Mouse (Mus musculus) forebrain, embryonic 14.5 days (tissue): ENCODE measurements around the gene Idi1. TPM values are rescaled to one million over a fixed set of nuclear protein-coding genes. Genes with fewer than 3 reads are reported as not detected.

Experiments used
- ATAC-seq: fragments of 200-750 bp; cut with Nextera tagmentation; 2 replicates; pipeline ENCODE4 v1.8.0; 2017; ENCODE audit warnings: mild to moderate bottlenecking, moderate library complexity
- DNase-seq: peaks from one replicate; pipeline ENCODE4 v3.0.0-alpha.2; 2015; ENCODE audit warnings: low spot score
- H3K27ac ChIP-seq: fragments of 300-500 bp; sonication (generic); 2 replicates; pipeline ENCODE4 v1.5.1; 2014; ENCODE audit warnings: low read depth, mild to moderate bottlenecking, control low read depth, low read length, moderate library complexity
- H3K27me3 ChIP-seq: fragments of 300-500 bp; sonication (generic); replicated peaks from 2 replicates; pipeline ENCODE4 v1.6.1; 2014; ENCODE audit warnings: low read length, control low read depth, mixed read lengths; ENCODE audit not compliant: control insufficient read depth, insufficient read depth
- H3K36me3 ChIP-seq: fragments of 300-500 bp; sonication (generic); 2 replicates; pipeline ENCODE4 v1.6.1; 2014; ENCODE audit warnings: low read length, control low read depth; ENCODE audit not compliant: control insufficient read depth, insufficient read depth
- H3K4me1 ChIP-seq: fragments of 300-500 bp; sonication (generic); 2 replicates; pipeline ENCODE4 v1.6.1; 2014; ENCODE audit warnings: antibody characterized with exemption, low read length, control low read depth; ENCODE audit not compliant: control insufficient read depth, insufficient read depth
- H3K4me2 ChIP-seq: fragments of 300-500 bp; sonication (generic); 2 replicates; pipeline ENCODE4 v1.6.1; 2014; ENCODE audit warnings: mild to moderate bottlenecking, control low read depth, low read length
- H3K4me3 ChIP-seq: fragments of 300-500 bp; sonication (generic); 2 replicates; pipeline ENCODE4 v1.5.1; 2014; ENCODE audit warnings: low read depth, low read length, control low read depth
- H3K9ac ChIP-seq: fragments of 300-500 bp; sonication (generic); 2 replicates; pipeline ENCODE4 v1.6.1; 2014; ENCODE audit warnings: mild to moderate bottlenecking, low read length, control low read depth, moderate library complexity
- H3K9me3 ChIP-seq: fragments of 300-500 bp; sonication (generic); replicated peaks from 2 replicates; pipeline ENCODE4 v1.6.1; 2016; ENCODE audit warnings: low read length, control low read depth, mixed read lengths; ENCODE audit not compliant: control insufficient read depth
- WGBS: fragments of 180-500 bp; shearing (Covaris S2); extraction: QIAGEN DNeasy Blood & Tissue Kit; methylation state at CpG from one replicate; pipeline ENCODE4 v1.1.7; 2014; 5-methylcytosine and 5-hydroxymethylcytosine counted together
- polyA plus RNA-seq: library from polyadenylated mRNA; unstranded; fragments of >200 nt; fragmentation: Nextera tagmentation; extraction: Ambion mirVana; gene quantifications from 2 replicates; pipeline ENCODE4 v1.2.1, GENCODE M21; 2014

Gene Idi1
- polyA plus RNA-seq, 1 experiment from 2014 or later, result 85.6 TPM

DNA sequence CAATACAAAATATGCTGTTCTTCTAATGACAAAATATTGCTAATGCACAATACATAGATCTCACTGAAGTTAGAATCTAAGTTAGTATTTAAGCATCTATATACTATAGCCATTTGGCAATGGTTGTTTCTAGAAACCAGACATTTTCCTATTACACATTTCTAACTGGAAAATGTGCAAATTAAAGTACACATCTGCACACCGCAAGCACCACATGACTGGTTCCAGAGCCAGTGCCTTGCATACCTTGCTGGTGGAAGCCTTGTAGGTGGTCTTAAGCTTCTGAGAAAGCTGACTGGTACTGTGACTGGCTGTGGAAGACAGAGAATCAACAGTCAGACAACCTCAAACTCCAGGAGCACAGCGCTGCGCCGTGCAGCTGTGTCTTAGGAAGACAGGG, 31.9 kb upstream of the Idi1 start:
- ATAC-seq (no peak), DNase-seq (no peak)
- Histone ChIP-seq H3K27ac (no peak overlapping the region), H3K4me1 (no peaks in the 10 kb centered on the region), H3K4me2 (no peak overlapping the region), H3K36me3 (peaks cover 39% of the 10 kb centered on the region), H3K27me3 (no peaks in the 10 kb centered on the region), H3K9me3 (no peaks in the 10 kb centered on the region), H3K9ac (no peak overlapping the region), H3K4me3 (no peak overlapping the region)
- 96% methylated on average over 4 of the region's 4 CpGs for WGBS

DNA sequence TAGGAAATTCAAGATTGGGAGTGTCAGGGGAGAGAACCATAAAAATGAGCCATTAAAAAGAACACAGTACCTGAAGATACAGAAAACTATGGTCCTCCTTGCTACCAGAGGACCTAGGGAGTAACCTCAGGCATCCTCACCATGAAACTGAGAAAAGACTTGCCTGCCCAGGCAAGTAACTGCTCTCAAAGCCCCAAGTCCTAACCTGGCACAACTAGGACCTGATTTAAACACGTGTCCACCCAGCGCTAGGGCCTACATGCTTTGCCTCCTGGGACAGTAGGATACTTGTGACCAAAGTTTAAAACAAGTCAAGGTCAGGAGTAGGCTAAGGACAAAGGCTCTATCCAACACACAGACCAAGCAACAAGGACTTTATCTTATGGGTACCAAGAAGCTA, 30.5 kb upstream of the Idi1 start:
- ATAC-seq (no peak), DNase-seq (no peak)
- Histone ChIP-seq H3K36me3 (peaks cover 35% of the 10 kb centered on the region), H3K27me3 (no peaks in the 10 kb centered on the region), H3K4me1 (no peaks in the 10 kb centered on the region), H3K9me3 (no peaks in the 10 kb centered on the region), H3K4me3 (no peak overlapping the region), H3K27ac (no peak overlapping the region), H3K9ac (no peak overlapping the region), H3K4me2 (no peak overlapping the region)
- 95% methylated on average over 2 of the region's 2 CpGs for WGBS

DNA sequence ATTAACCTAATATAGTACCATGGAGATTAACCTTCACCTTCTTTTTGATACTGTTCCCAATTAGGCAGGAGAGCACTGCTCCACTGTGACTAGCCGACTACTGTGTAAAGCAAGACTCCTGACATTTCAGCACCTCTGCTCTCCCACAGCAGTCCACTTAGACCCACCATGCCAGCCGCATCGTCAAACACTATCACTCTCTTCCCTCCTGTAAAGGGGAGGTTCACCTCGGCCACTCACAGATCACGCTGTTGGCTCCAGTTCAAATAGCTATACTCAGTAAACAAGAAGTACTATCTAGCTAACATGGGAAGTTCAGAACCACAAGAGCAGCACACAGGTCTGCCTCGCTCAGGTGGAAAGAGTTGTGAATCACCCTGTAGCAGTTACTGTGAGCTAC, 26.8 kb upstream of the Idi1 start:
- no peak overlapping the region for H3K27ac ChIP-seq
- H3K27me3 ChIP-seq, result no peaks in the 10 kb centered on the region
- H3K36me3 ChIP-seq, result peaks cover 34% of the 10 kb centered on the region
- ATAC-seq, result no peak
- 92% methylated on average over 6 of the region's 6 CpGs for WGBS
- no peaks in the 10 kb centered on the region for H3K4me1 ChIP-seq
- DNase-seq, result no peak
- H3K9ac ChIP-seq, result no peak overlapping the region
- H3K4me3 ChIP-seq, result no peak overlapping the region
- H3K4me2 ChIP-seq, result no peak overlapping the region
- no peaks in the 10 kb centered on the region for H3K9me3 ChIP-seq

DNA sequence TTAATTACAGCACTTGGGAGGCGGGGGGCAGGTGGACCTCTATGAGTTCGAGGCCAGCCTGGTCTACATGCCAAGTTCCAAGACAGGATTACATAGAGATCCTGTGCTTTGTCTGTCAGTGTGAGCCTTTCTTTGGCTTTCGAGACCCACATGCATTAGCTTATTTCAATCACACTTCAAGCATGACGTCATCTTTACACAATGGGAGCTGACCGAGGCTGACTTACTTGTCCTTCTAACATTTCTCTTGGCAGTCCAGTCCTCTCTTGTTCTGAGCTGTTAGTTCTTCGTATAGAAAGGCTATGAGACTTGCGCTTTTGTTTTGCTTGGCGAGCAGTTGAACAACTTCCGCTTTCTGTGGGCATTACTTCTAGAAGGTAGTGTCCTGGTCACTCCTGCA, 24.4 kb upstream of the Idi1 start:
- Histone ChIP-seq H3K4me2 (no peak overlapping the region), H3K9me3 (no peaks in the 10 kb centered on the region), H3K9ac (no peak overlapping the region), H3K27me3 (no peaks in the 10 kb centered on the region), H3K4me3 (no peak overlapping the region), H3K36me3 (peaks cover 21% of the 10 kb centered on the region), H3K27ac (no peak overlapping the region), H3K4me1 (no peaks in the 10 kb centered on the region)
- WGBS, result 80% methylated on average over 9 of the region's 9 CpGs
- DNase-seq (no peak), ATAC-seq (no peak)

DNA sequence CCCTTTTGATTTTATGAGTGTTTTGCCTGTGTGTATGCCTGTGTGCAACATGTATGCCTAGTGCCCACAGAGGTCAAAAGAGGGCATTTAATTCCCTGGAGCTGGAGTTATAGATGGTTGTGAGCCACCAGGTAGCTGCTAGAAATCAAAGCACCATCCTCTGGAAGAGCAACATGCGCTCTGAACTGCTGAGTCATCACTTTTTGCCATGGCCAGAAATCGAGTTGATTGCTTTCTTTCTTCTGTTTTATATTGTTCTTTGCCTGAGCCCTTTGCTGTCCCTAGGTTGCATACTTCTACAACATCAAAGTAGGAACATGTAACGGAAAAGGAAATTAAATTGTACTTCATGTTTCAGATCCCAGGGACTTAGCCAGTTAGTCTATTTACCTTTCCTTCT, 20.3 kb upstream of the Idi1 start:
- Histone ChIP-seq H3K9me3 (no peaks in the 10 kb centered on the region), H3K9ac (no peak overlapping the region), H3K27ac (no peak overlapping the region), H3K36me3 (peaks cover 6% of the 10 kb centered on the region), H3K4me3 (no peak overlapping the region), H3K27me3 (no peaks in the 10 kb centered on the region), H3K4me2 (no peak overlapping the region), H3K4me1 (peaks cover 5% of the 10 kb centered on the region)
- DNase-seq (no peak), ATAC-seq (no peak)
- WGBS, result 86% methylated on average over 3 of the region's 3 CpGs

DNA sequence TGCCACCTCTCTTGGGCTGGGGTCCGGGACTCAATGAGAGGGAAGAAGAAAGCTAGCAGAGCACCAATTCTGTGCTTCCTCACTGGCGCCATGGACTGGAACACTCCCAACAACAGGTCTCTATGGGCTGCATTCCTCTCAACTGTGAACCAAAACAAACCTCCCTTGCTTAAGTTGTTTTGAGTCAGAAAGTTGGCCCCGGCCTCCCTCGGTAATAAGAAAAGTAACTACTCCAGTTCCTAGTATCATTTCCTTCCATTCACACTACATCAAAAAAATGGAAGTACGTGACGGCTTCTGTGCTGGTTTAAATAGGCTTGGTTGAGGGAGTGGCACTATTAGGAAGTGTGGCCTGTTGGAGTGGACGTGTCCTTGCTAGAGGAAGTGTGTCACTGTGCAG, 18.7 kb upstream of the Idi1 start:
- ATAC-seq (no peak), DNase-seq (no peak)
- no peak overlapping the region for H3K4me2 ChIP-seq
- H3K4me3 ChIP-seq, result no peak overlapping the region
- H3K27ac ChIP-seq, result no peak overlapping the region
- H3K4me1 ChIP-seq, result peaks cover 6% of the 10 kb centered on the region
- H3K36me3 ChIP-seq, result no peaks in the 10 kb centered on the region
- H3K9me3 ChIP-seq, result no peaks in the 10 kb centered on the region
- 93% methylated on average over 7 of the region's 7 CpGs for WGBS
- H3K27me3 ChIP-seq, result no peaks in the 10 kb centered on the region
- H3K9ac ChIP-seq, result no peak overlapping the region

DNA sequence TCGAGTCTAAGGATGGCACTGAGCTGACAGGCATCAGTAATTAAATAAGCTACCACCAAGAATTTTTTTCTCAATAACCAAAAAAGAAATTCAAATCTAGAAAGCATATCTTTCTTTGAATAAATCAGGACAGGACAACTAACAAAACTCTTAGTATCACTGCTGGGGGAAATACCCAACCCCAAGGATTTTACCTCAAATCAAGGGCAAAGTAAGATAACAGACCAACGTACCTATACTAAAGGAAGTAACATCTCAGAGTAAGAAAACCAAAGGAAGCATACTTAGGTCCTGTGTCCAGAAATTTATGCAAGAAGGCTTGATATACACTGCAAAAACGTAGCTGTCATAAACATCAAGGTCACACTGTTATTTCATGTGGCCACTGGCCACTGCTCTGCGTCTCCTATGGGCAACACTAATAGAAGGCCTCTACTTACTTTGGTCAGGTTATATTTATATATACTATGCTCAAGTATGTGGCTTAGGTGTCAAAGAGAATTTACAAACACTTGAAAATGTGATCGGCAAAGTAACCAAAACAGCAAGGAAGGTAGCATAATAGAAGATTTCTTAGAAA, 15.6 kb upstream of the Idi1 start:
- DNase-seq (no peak), ATAC-seq (no peak)
- WGBS, result 75% methylated on average over 5 of the region's 5 CpGs
- Histone ChIP-seq H3K27me3 (no peaks in the 10 kb centered on the region), H3K4me3 (peak overlapping the region; percentile 83), H3K9ac (peak overlapping the region; percentile 88), H3K36me3 (no peaks in the 10 kb centered on the region), H3K4me2 (peak overlapping the region; percentile 92), H3K27ac (no peak overlapping the region), H3K4me1 (peaks cover 6% of the 10 kb centered on the region), H3K9me3 (no peaks in the 10 kb centered on the region)

DNA sequence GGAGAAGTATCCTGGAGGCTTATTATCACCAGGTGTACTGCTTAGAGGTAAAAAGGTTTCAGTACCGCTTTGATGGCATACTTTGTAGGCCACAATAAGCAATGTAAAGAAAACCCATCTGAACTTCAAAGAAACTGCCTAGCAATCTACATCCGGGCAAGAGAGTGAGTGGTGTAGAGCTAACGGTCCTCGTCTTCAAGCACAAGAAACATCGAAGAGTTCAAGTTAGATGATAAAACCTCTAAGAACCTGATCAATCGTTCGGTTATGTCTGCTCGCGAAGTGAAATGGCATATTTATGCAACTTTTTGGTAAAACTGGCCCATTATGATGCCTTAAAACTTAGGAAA, 15.2 kb upstream of the Idi1 start:
- peaks cover 6% of the 10 kb centered on the region for H3K4me1 ChIP-seq
- 6% methylated on average over 9 of the region's 9 CpGs for WGBS
- H3K4me3 ChIP-seq, result peak overlapping the region; percentile 83
- no peak overlapping the region; the same call in 1 of the 2 replicates for H3K27ac ChIP-seq
- no peaks in the 10 kb centered on the region for H3K9me3 ChIP-seq
- no peaks in the 10 kb centered on the region for H3K36me3 ChIP-seq
- peak overlapping the region; percentile 88 for H3K9ac ChIP-seq
- DNase-seq, result peak; percentile 35
- H3K27me3 ChIP-seq, result no peaks in the 10 kb centered on the region
- no peak for ATAC-seq
- peak overlapping the region; percentile 92 for H3K4me2 ChIP-seq

DNA sequence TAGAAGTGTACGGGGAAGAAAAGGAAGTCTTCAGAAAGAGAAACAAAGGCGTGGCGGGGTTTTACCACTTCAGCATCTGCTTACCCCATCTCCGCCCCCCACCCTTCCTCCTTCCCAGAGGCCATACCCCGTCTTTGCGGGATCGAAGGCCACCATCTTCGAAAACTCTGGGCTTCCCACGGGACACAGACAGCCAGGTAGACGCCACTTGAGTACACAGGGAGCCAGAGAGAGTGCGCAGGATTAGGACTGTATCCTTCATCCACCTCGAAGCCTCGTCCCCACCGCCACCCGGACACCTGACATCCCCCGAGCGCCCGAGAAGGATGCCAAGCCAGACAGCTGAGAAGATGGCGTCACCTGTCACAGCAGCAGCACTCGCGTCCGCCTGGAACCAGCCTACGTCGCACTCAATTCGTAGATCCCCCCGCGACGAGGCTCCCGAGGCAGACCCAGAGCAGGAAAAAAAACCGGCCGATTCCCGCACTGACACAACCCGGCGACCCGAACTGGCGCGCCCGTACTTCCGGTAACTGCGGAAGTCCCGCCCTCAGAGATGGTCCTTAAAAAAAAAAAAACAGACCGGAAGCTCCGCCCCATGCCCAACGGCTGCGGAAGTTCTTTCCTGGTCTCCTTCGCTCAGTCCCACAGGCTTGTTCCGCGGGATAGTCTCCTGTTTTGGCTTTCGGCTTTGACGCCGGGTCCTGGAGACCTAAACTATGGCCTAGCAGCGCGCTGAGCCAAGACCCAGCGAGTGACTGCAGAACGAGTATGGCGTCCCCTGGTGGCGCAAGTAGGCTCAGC, 14.6 kb upstream of the Idi1 start:
- H3K9ac ChIP-seq, result peak overlapping the region; percentile 88
- H3K4me2 ChIP-seq, result peak overlapping the region; percentile 92
- ATAC-seq (peak; percentile 93), DNase-seq (peak; percentile 94)
- peak overlapping the region; percentile 95 for H3K27ac ChIP-seq
- H3K36me3 ChIP-seq, result no peaks in the 10 kb centered on the region
- under 1% methylated on average over 57 of the region's 57 CpGs for WGBS
- peak overlapping the region; percentile 83 for H3K4me3 ChIP-seq
- H3K4me1 ChIP-seq, result peaks cover 6% of the 10 kb centered on the region
- no peaks in the 10 kb centered on the region for H3K9me3 ChIP-seq
- H3K27me3 ChIP-seq, result no peaks in the 10 kb centered on the region
